Mouse (Mus musculus): ENCODE data around the gene Ptbp3. TPM values are rescaled to one million over a fixed set of nuclear protein-coding genes. Genes with fewer than 3 reads are reported as not detected.

The Ptbp3 gene
- polyA plus RNA-seq, 1 experiment from 2014 or later, result 47.8 TPM

- Histone ChIP-seq H3K27ac (no peak overlapping the region), H3K9ac (no peak overlapping the region), H3K4me1 (no peaks in the 10 kb centered on the region; the same call in 1 of the 2 replicates), H3K36me3 (no peaks in the 10 kb centered on the region), H3K9me3 (no peaks in the 10 kb centered on the region), H3K27me3 (no peaks in the 10 kb centered on the region), H3K4me2 (no peak overlapping the region), H3K4me3 (no peak overlapping the region)
- no peak for ATAC-seq (ENCODE audit: insufficient number of reproducible peaks, low FRiP score, low TSS enrichment, low read depth)
- 73% methylated on average over 6 of the region's 6 CpGs for WGBS
Measured at GRCm38 (mm10) chr4:59462494-59462893, 86.7 kb downstream of the Ptbp3 start.

- Histone ChIP-seq H3K4me3 (no peak overlapping the region), H3K36me3 (no peaks in the 10 kb centered on the region), H3K4me2 (no peak overlapping the region), H3K27me3 (no peaks in the 10 kb centered on the region), H3K4me1 (no peaks in the 10 kb centered on the region; the same call in 1 of the 2 replicates), H3K27ac (no peak overlapping the region), H3K9me3 (no peaks in the 10 kb centered on the region), H3K9ac (no peak overlapping the region)
- WGBS, result 81% methylated on average over 11 of the region's 11 CpGs
- ATAC-seq (ENCODE audit: insufficient number of reproducible peaks, low FRiP score, low TSS enrichment, low read depth), result no peak
Measured at GRCm38 (mm10) chr4:59461116-59461727, 87.9 kb downstream of the Ptbp3 start.

GRCm38 (mm10) chr4:59459216-59459955, 89.8 kb downstream of the Ptbp3 start:
- H3K9ac ChIP-seq, result no peak overlapping the region
- H3K4me1 ChIP-seq, result no peaks in the 10 kb centered on the region; the same call in 1 of the 2 replicates
- H3K27ac ChIP-seq, result no peak overlapping the region
- no peak for ATAC-seq (ENCODE audit: insufficient number of reproducible peaks, low FRiP score, low TSS enrichment, low read depth)
- no peaks in the 10 kb centered on the region for H3K27me3 ChIP-seq
- H3K4me2 ChIP-seq, result no peak overlapping the region
- H3K4me3 ChIP-seq, result no peak overlapping the region
- WGBS, result 74% methylated on average over 13 of the region's 13 CpGs
- no peaks in the 10 kb centered on the region for H3K9me3 ChIP-seq
- H3K36me3 ChIP-seq, result no peaks in the 10 kb centered on the region

GRCm38 (mm10) chr4:59457941-59458340, 91.2 kb downstream of the Ptbp3 start:
- no peak overlapping the region for H3K9ac ChIP-seq
- no peak overlapping the region for H3K27ac ChIP-seq
- no peak overlapping the region for H3K4me3 ChIP-seq
- no peak overlapping the region for H3K4me2 ChIP-seq
- H3K4me1 ChIP-seq, result no peaks in the 10 kb centered on the region; the same call in 1 of the 2 replicates
- 29% methylated on average over 9 of the region's 9 CpGs for WGBS
- no peaks in the 10 kb centered on the region for H3K9me3 ChIP-seq
- H3K27me3 ChIP-seq, result no peaks in the 10 kb centered on the region
- ATAC-seq (ENCODE audit: insufficient number of reproducible peaks, low FRiP score, low TSS enrichment, low read depth), result no peak
- H3K36me3 ChIP-seq, result no peaks in the 10 kb centered on the region

GRCm38 (mm10) chr4:59457091-59457490, 92.1 kb downstream of the Ptbp3 start:
- ATAC-seq (ENCODE audit: insufficient number of reproducible peaks, low FRiP score, low TSS enrichment, low read depth), result no peak
- WGBS, result 91% methylated on average over 5 of the region's 5 CpGs
- Histone ChIP-seq H3K9me3 (no peaks in the 10 kb centered on the region), H3K9ac (no peak overlapping the region), H3K27ac (no peak overlapping the region), H3K36me3 (no peaks in the 10 kb centered on the region), H3K4me3 (no peak overlapping the region), H3K4me1 (no peaks in the 10 kb centered on the region; the same call in 1 of the 2 replicates), H3K4me2 (no peak overlapping the region), H3K27me3 (no peaks in the 10 kb centered on the region)

GRCm38 (mm10) chr4:59455465-59455864, 93.7 kb downstream of the Ptbp3 start:
- WGBS, result 35% methylated on average over 2 of the region's 2 CpGs
- H3K9ac ChIP-seq, result no peak overlapping the region
- no peaks in the 10 kb centered on the region; the same call in 1 of the 2 replicates for H3K4me1 ChIP-seq
- H3K9me3 ChIP-seq, result no peaks in the 10 kb centered on the region
- no peaks in the 10 kb centered on the region for H3K36me3 ChIP-seq
- H3K4me3 ChIP-seq, result no peak overlapping the region
- no peaks in the 10 kb centered on the region for H3K27me3 ChIP-seq
- ATAC-seq (ENCODE audit: insufficient number of reproducible peaks, low FRiP score, low TSS enrichment, low read depth), result no peak
- no peak overlapping the region for H3K27ac ChIP-seq
- H3K4me2 ChIP-seq, result no peak overlapping the region

- WGBS, result 58% methylated on average over 3 of the region's 3 CpGs
- ATAC-seq (ENCODE audit: insufficient number of reproducible peaks, low FRiP score, low TSS enrichment, low read depth), result no peak
- Histone ChIP-seq H3K4me2 (no peak overlapping the region), H3K36me3 (no peaks in the 10 kb centered on the region), H3K4me3 (no peak overlapping the region), H3K27me3 (no peaks in the 10 kb centered on the region), H3K9ac (no peak overlapping the region), H3K27ac (no peak overlapping the region), H3K4me1 (no peaks in the 10 kb centered on the region; the same call in 1 of the 2 replicates), H3K9me3 (no peaks in the 10 kb centered on the region)
Measured at GRCm38 (mm10) chr4:59454046-59454445, 95.1 kb downstream of the Ptbp3 start.

- H3K27me3 ChIP-seq, result no peaks in the 10 kb centered on the region
- H3K4me2 ChIP-seq, result no peak overlapping the region
- H3K4me1 ChIP-seq, result no peaks in the 10 kb centered on the region
- no peak overlapping the region for H3K9ac ChIP-seq
- no peaks in the 10 kb centered on the region for H3K9me3 ChIP-seq
- no peaks in the 10 kb centered on the region for H3K36me3 ChIP-seq
- H3K27ac ChIP-seq, result no peak overlapping the region
- H3K4me3 ChIP-seq, result no peak overlapping the region
- 43% methylated on average over 8 of the region's 8 CpGs for WGBS
- no peak for ATAC-seq (ENCODE audit: insufficient number of reproducible peaks, low FRiP score, low TSS enrichment, low read depth)
Measured at GRCm38 (mm10) chr4:59452503-59452933, 96.6 kb downstream of the Ptbp3 start.

GRCm38 (mm10) chr4:59450906-59451305, 98.3 kb downstream of the Ptbp3 start:
- H3K4me3 ChIP-seq, result no peak overlapping the region
- no peaks in the 10 kb centered on the region for H3K36me3 ChIP-seq
- no peaks in the 10 kb centered on the region for H3K27me3 ChIP-seq
- no peaks in the 10 kb centered on the region for H3K4me1 ChIP-seq
- no peak overlapping the region for H3K9ac ChIP-seq
- H3K4me2 ChIP-seq, result no peak overlapping the region
- 88% methylated on average over 3 of the region's 3 CpGs for whole genome bisulfite sequencing
- H3K27ac ChIP-seq, result no peak overlapping the region
- ATAC-seq (ENCODE audit: insufficient number of reproducible peaks, low FRiP score, low TSS enrichment, low read depth), result no peak
- no peaks in the 10 kb centered on the region for H3K9me3 ChIP-seq

GRCm38 (mm10) chr4:59450234-59450854, 98.8 kb downstream of the Ptbp3 start:
- 76% methylated on average over 6 of the region's 6 CpGs for WGBS

GRCm38 (mm10) chr4:59447296-59447695, 101.9 kb downstream of the Ptbp3 start:
- H3K4me2 ChIP-seq, result no peak overlapping the region
- no peaks in the 10 kb centered on the region for H3K36me3 ChIP-seq
- no peak overlapping the region for H3K9ac ChIP-seq
- WGBS, result 86% methylated on average over 1 of the region's 1 CpGs
- H3K9me3 ChIP-seq, result no peaks in the 10 kb centered on the region
- H3K4me1 ChIP-seq, result no peaks in the 10 kb centered on the region
- H3K27me3 ChIP-seq, result no peaks in the 10 kb centered on the region
- H3K27ac ChIP-seq, result no peak overlapping the region
- H3K4me3 ChIP-seq, result no peak overlapping the region
- ATAC-seq (ENCODE audit: insufficient number of reproducible peaks, low FRiP score, low TSS enrichment, low read depth), result no peak

More at GRCm38 (mm10) chr4:59450234-59450854, 98.8 kb downstream of the Ptbp3 start:
- Histone ChIP-seq H3K9me3 (no peaks in the 10 kb centered on the region), H3K9ac (no peak overlapping the region), H3K27me3 (no peaks in the 10 kb centered on the region), H3K4me2 (no peak overlapping the region), H3K36me3 (no peaks in the 10 kb centered on the region), H3K4me3 (no peak overlapping the region), H3K27ac (no peak overlapping the region), H3K4me1 (no peaks in the 10 kb centered on the region)
- ATAC-seq (ENCODE audit: insufficient number of reproducible peaks, low FRiP score, low TSS enrichment, low read depth), result no peak

GRCm38 (mm10) chr4:59445516-59445915, 103.6 kb downstream of the Ptbp3 start:
- no peaks in the 10 kb centered on the region for H3K27me3 ChIP-seq
- H3K36me3 ChIP-seq, result no peaks in the 10 kb centered on the region
- no peak overlapping the region for H3K9ac ChIP-seq
- H3K4me2 ChIP-seq, result no peak overlapping the region
- no peaks in the 10 kb centered on the region for H3K4me1 ChIP-seq
- no peak overlapping the region for H3K4me3 ChIP-seq
- no peak for ATAC-seq (ENCODE audit: insufficient number of reproducible peaks, low FRiP score, low TSS enrichment, low read depth)
- H3K27ac ChIP-seq, result no peak overlapping the region
- H3K9me3 ChIP-seq, result no peaks in the 10 kb centered on the region
- 65% methylated on average over 6 of the region's 6 CpGs for WGBS
